Mouse (Mus musculus) liver, adult 10 weeks (tissue): ENCODE data around the gene Abcc2. TPM values are rescaled to one million over a fixed set of nuclear protein-coding genes. Genes with fewer than 3 reads are reported as not detected.

Source experiments
- polyA plus RNA-seq: library from polyadenylated mRNA; stranded (reverse); fragments of 350-450 nt; fragmentation: Illumina TruSeq; extraction: RNeasy Lipid Tissue Mini Kit (QIAGEN cat#74804); gene quantifications from one replicate; pipeline ENCODE4 v1.2.3, GENCODE M21; 2014; ENCODE audit warnings: low read depth, low replicate concordance

Gene Abcc2
- polyA plus RNA-seq: 505 TPM

GRCm38 (mm10) chr19:43781980-43782379 is at the start of gene Abcc2:
Abcc2 (plus strand) TSS chr19:43782192.

GRCm38 (mm10) chr19:43752489-43753225 is 29.3 kb upstream of the Abcc2 start, which contains the start of the genes Cutc and Cox15:
Cutc (plus strand) TSS chr19:43752996.
Cox15 (minus strand) TSS chr19:43753000.

Other genes starting within 250 kb of the Abcc2 start
- not detected for gene Nkx2-3, start 169.9 kb upstream of the Abcc2 start, polyA plus RNA-seq
- 2.8 TPM for gene Slc25a28, start 107.3 kb upstream of the Abcc2 start, polyA plus RNA-seq
- 0.95 TPM for gene Entpd7, start 92.5 kb upstream of the Abcc2 start, polyA plus RNA-seq
- 38.4 TPM for gene Cutc, start 29.2 kb upstream of the Abcc2 start, polyA plus RNA-seq
- 14.8 TPM for gene Cox15, start 29.2 kb upstream of the Abcc2 start, polyA plus RNA-seq
- gene Dnmbp, start 158.0 kb downstream of the Abcc2 start, polyA plus RNA-seq: 7.6 TPM
- 20.6 TPM for gene Cpn1, start 204.4 kb downstream of the Abcc2 start, polyA plus RNA-seq
- 291 TPM for gene Cyp2c23, start 247.0 kb downstream of the Abcc2 start, polyA plus RNA-seq